Mouse (Mus musculus) CH12.LX (cell line): Measurements from ENCODE around the gene Gpr3. TPM values are rescaled to one million over a fixed set of nuclear protein-coding genes. Genes with fewer than 3 reads are reported as not detected.
A peak's percentile ranks its signal among the peaks of the same experiment; 100 is the strongest.

Source experiments
- DNase-seq: peaks from one replicate; pipeline ENCODE4 v3.0.0-alpha.2; 2013; ENCODE audit errors: extremely low read depth
- H3K27ac ChIP-seq: 2 replicates; pipeline ENCODE4 v1.5.1; 2012; ENCODE audit warnings: low read depth, mild to moderate bottlenecking, control low read depth, moderate library complexity; ENCODE audit not compliant: insufficient read depth
- H3K27me3 ChIP-seq: replicated peaks from 2 replicates; pipeline ENCODE3; 2012; ENCODE audit warnings: inconsistent platforms
- H3K36me3 ChIP-seq, 2 experiments: replicated peaks in 1 of 2; 2 replicates each; pipeline versions ENCODE3 to v1.6.1; 2012; ENCODE audit warnings: inconsistent platforms in 1 of 2, low read length in 1 of 2, mild to moderate bottlenecking in 1 of 2, mixed read lengths in 1 of 2, moderate library complexity in 1 of 2; ENCODE audit not compliant: control insufficient read depth in 1 of 2, insufficient read depth in 1 of 2
- H3K4me1 ChIP-seq, 2 experiments: 2 replicates each; pipeline ENCODE4 v1.6.1; 2012; ENCODE audit warnings: inconsistent platforms in 1 of 2, moderate library complexity in 1 of 2; ENCODE audit not compliant: insufficient read depth in 2 of 2, control insufficient read depth in 1 of 2
- H3K4me2 ChIP-seq: 2 replicates; pipeline ENCODE4 v1.6.1; 2012; ENCODE audit warnings: low read depth, mild to moderate bottlenecking, control low read depth; ENCODE audit not compliant: poor library complexity, insufficient read depth, severe bottlenecking
- H3K4me3 ChIP-seq, 3 experiments: fragments of 150-350 bp in 1 of 3; sonication (generic) in 1 of 3; replicated peaks in 1 of 3; 2 replicates each; pipeline versions ENCODE3 to v1.5.1; 2011 to 2012; ENCODE audit warnings: low read depth in 2 of 3, low read length in 2 of 3, mild to moderate bottlenecking in 2 of 3, moderate library complexity in 2 of 3, control low read depth in 1 of 3, improper control_type of control experiment in 1 of 3, inconsistent platforms in 1 of 3, mixed read lengths in 1 of 3; ENCODE audit not compliant: poor library complexity in 1 of 3
- H3K79me2 ChIP-seq: replicated peaks from 2 replicates; pipeline ENCODE4 v1.6.1; 2012; ENCODE audit warnings: mild to moderate bottlenecking, moderate library complexity; ENCODE audit not compliant: control insufficient read depth, poor library complexity, insufficient read depth, severe bottlenecking; ENCODE audit errors: extremely low read depth
- H3K9ac ChIP-seq: 2 replicates; pipeline ENCODE4 v1.6.1; 2012; ENCODE audit warnings: low read depth, mild to moderate bottlenecking, control low read depth, moderate library complexity; ENCODE audit not compliant: insufficient read depth
- H3K9me3 ChIP-seq: replicated peaks from 2 replicates; pipeline ENCODE3; 2012; ENCODE audit warnings: low read length, inconsistent platforms, mixed read lengths
- BHLHE40 ChIP-seq: IDR thresholded peaks from 2 replicates; pipeline ENCODE4 v1.6.1; 2011; ENCODE audit warnings: mild to moderate bottlenecking, low read depth, low read length, improper control_type of control experiment
- CHD1 ChIP-seq: IDR thresholded peaks from 2 replicates; pipeline ENCODE4 v1.6.1; 2012; ENCODE audit warnings: low read depth, low read length, improper control_type of control experiment, inconsistent platforms
- CHD2 ChIP-seq: IDR thresholded peaks from 2 replicates; pipeline ENCODE4 v1.6.1; 2011; ENCODE audit warnings: low read length, improper control_type of control experiment
- ELF1 ChIP-seq: IDR thresholded peaks from 2 replicates; pipeline ENCODE4 v1.6.1; 2014; ENCODE audit warnings: low read depth, mild to moderate bottlenecking, inconsistent platforms, low read length, improper control_type of control experiment
- EP300 ChIP-seq: IDR thresholded peaks from 2 replicates; pipeline ENCODE4 v1.6.1; 2011; ENCODE audit warnings: low read length, improper control_type of control experiment
- ETS1 ChIP-seq: conservative IDR thresholded peaks from 2 replicates; pipeline ENCODE4 v1.6.1; 2012; ENCODE audit warnings: low read depth, mild to moderate bottlenecking, inconsistent platforms, low read length, improper control_type of control experiment, moderate library complexity
- GABPA ChIP-seq: IDR thresholded peaks from 2 replicates; pipeline ENCODE4 v1.6.1; 2012; ENCODE audit warnings: low read depth, low read length, improper control_type of control experiment, inconsistent platforms; ENCODE audit not compliant: insufficient replicate concordance
- IRF4 ChIP-seq: IDR thresholded peaks from 2 replicates; pipeline ENCODE4 v1.6.1; 2014; ENCODE audit warnings: low read depth, mild to moderate bottlenecking, inconsistent platforms, low read length, improper control_type of control experiment
- JUN ChIP-seq: IDR thresholded peaks from 2 replicates; pipeline ENCODE4 v1.6.1; 2011; ENCODE audit warnings: low read depth, mild to moderate bottlenecking, low read length, improper control_type of control experiment, moderate library complexity; ENCODE audit not compliant: insufficient read depth
- MAFK ChIP-seq: IDR thresholded peaks from 2 replicates; pipeline ENCODE4 v1.6.1; 2011; ENCODE audit warnings: low read length, improper control_type of control experiment; ENCODE audit not compliant: insufficient replicate concordance
- MAX ChIP-seq: IDR thresholded peaks from 2 replicates; pipeline ENCODE4 v1.6.1; 2011; ENCODE audit warnings: low read length, improper control_type of control experiment
- MYC ChIP-seq: IDR thresholded peaks from 2 replicates; pipeline ENCODE4 v1.6.1; 2011; ENCODE audit warnings: low read depth, mild to moderate bottlenecking, improper control_type of control experiment, low read length
- NELFE ChIP-seq: IDR thresholded peaks from 2 replicates; pipeline ENCODE4 v1.6.1; 2011; ENCODE audit warnings: low read depth, low read length, improper control_type of control experiment
- PAX5 ChIP-seq: IDR thresholded peaks from 2 replicates; pipeline ENCODE4 v1.6.1; 2012; ENCODE audit warnings: low read length, inconsistent platforms, mixed read lengths
- POLR2A ChIP-seq: IDR thresholded peaks from 2 replicates; pipeline ENCODE4 v1.6.1; 2011; ENCODE audit warnings: low read depth, mild to moderate bottlenecking, improper control_type of control experiment, low read length
- POLR2AphosphoS2 ChIP-seq: IDR thresholded peaks from 2 replicates; pipeline ENCODE4 v1.6.1; 2011; ENCODE audit warnings: low read depth, low read length, improper control_type of control experiment
- RAD21 ChIP-seq: IDR thresholded peaks from 2 replicates; pipeline ENCODE4 v1.6.1; 2011; ENCODE audit warnings: low read depth, mild to moderate bottlenecking, low read length, improper control_type of control experiment, moderate library complexity
- SIN3A ChIP-seq: IDR thresholded peaks from 2 replicates; pipeline ENCODE4 v1.6.1; 2012; ENCODE audit warnings: low read length, improper control_type of control experiment, inconsistent platforms
- TBP ChIP-seq: conservative IDR thresholded peaks from 2 replicates; pipeline ENCODE4 v1.6.1; 2011; ENCODE audit warnings: low read depth, low read length, improper control_type of control experiment
- TCF12 ChIP-seq: IDR thresholded peaks from 2 replicates; pipeline ENCODE4 v1.6.1; 2014; ENCODE audit warnings: low read depth, mild to moderate bottlenecking, inconsistent platforms, low read length, improper control_type of control experiment
- UBTF ChIP-seq: IDR thresholded peaks from 2 replicates; pipeline ENCODE4 v1.6.1; 2012; ENCODE audit warnings: low read depth, mild to moderate bottlenecking, inconsistent platforms, low read length, improper control_type of control experiment, moderate library complexity
- USF1 ChIP-seq: IDR thresholded peaks from 2 replicates; pipeline ENCODE4 v1.6.1; 2014; ENCODE audit warnings: low read depth, mild to moderate bottlenecking, inconsistent platforms, low read length, improper control_type of control experiment
- USF2 ChIP-seq: conservative IDR thresholded peaks from 2 replicates; pipeline ENCODE4 v1.6.1; 2011; ENCODE audit warnings: low read depth, low read length, improper control_type of control experiment
- ZC3H11A ChIP-seq: IDR thresholded peaks from 2 replicates; pipeline ENCODE4 v1.6.1; 2012; ENCODE audit warnings: low read depth, mild to moderate bottlenecking, inconsistent platforms, low read length, improper control_type of control experiment
- ZKSCAN1 ChIP-seq: IDR thresholded peaks from 2 replicates; pipeline ENCODE4 v1.6.1; 2012; ENCODE audit warnings: low read depth, inconsistent platforms, low read length, improper control_type of control experiment, borderline replicate concordance
- ZMIZ1 ChIP-seq: IDR thresholded peaks from 2 replicates; pipeline ENCODE4 v1.6.1; 2012; ENCODE audit warnings: low read depth, mild to moderate bottlenecking, inconsistent platforms, low read length, improper control_type of control experiment
- dilution Hi-C: fragments of 300-500 bp; cut with MboI; formaldehyde crosslinking; loops from 2 replicates; pipeline ENCODE4 v1.14.3; 2020; ENCODE audit warnings: low sequenced_read_pairs; ENCODE audit not compliant: extremely low pct_unique_long_range_greater_than_20kb, extremely low pct_ligation_motif_present
- in situ Hi-C: fragments of 300-500 bp; cut with MboI; formaldehyde crosslinking; loops from 3 replicates; pipeline ENCODE4 v1.14.3; 2019; ENCODE audit warnings: low sequenced_read_pairs, low pct_ligation_motif_present, low pct_unique_long_range_greater_than_20kb, mixed read lengths
- polyA plus RNA-seq: library from polyadenylated mRNA; unstranded; fragments of >175 nt; gene quantifications from 2 replicates; pipeline ENCODE4 v1.2.1, GENCODE M21; 2012; ENCODE audit warnings: low read depth; ENCODE audit not compliant: insufficient read length
- total RNA-seq, 2 experiments: library from RNA; depleted of rRNA; stranded (reverse); fragments of 300-350 nt in 1 of 2; fragments of >200 nt in 1 of 2; gene quantifications; 2 replicates each; pipeline ENCODE4 v1.2.3; 2012 to 2014

Gpr3 gene
- total and polyA plus RNA-seq, 3 experiments = 0.11 to 0.13 TPM; not detected in 1

DNA sequence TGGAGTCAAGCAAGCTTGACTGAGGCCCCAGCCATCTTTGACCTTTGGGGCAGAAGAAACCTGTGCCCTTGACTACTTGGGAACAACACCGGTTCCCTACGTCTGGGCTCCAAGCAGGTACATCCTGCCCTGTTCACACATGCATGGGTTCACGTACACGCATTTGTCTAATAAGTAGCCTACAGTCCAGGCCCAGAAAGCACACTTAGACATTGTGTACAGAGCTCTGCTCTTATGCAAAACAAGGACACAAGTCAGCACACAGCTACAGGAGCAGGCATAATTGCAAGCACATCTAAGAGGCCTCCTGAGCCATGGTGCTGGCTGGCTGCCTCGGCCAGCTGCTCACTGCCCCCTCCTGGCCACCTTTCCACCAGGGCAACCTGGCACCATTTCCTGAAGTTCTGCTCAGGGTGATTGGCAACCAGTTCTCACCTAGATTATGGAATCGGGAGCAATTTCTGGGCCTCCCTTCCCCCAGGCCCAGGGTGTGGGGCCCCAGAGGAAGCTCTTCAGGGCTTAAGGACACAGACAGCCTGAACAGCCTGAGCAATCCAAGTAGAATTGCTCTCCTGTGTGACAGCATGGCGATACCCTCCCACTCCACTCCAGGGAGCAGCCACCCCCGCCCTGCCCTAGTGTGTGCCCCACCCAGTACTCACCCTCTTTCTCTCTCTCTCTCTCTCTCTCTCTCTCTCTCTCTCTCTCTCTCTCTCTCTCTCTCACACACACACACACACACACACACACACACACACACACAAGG is 11.1 kb downstream of the Gpr3 start (continued):
- TF ChIP-seq UBTF (no peak), USF1 (no peak), TCF12 (no peak), IRF4 (peak; percentile 42; the same call in 1 of the 2 replicates), MAX (no peak), PAX5 (no peak), ETS1 (no peak), RAD21 (peak; percentile 78), MYC (no peak), ZKSCAN1 (no peak), SIN3A (no peak), BHLHE40 (0 out of 2 replicates have a peak, but pooled peaks have one; percentile 16), GABPA (no peak), POLR2AphosphoS2 (peak; percentile 59; the same call in 1 of the 2 replicates), TBP (no peak)

DNA sequence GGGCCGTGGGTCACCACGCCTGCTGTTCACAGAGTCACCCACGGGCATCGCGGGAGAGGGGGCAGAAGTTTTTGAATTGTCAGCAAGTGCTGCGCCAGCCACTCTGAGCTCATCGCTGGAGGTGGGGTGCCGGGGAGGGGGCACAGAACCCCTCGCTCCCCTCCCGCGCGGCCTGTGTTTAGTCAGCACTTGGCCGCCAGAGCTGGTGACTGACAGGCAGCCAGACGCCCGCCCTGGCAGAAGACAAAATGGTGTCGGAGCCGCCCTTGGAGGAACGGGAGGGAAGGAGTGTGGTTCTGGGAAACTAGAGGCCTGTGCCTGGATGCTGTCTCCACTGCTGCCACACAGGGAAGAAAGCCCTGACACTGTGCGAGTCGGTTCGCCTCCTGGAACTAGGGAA is 12.0 kb downstream of the Gpr3 start:
- H3K4me3 ChIP-seq = no peak overlapping the region
- H3K9ac ChIP-seq = no peak overlapping the region
- peaks cover 22 to 48% of the 10 kb centered on the region in 2 experiments for H3K36me3 ChIP-seq

More for the DNA sequence above, 12.0 kb downstream of the Gpr3 start:
- dilution Hi-C loops = no loop called here
- H3K27ac ChIP-seq = no peak overlapping the region
- peaks cover 0 to 57% of the 10 kb centered on the region in 2 experiments; a peak in 2 of 4 replicates for H3K4me1 ChIP-seq
- H3K9me3 ChIP-seq = no peaks in the 10 kb centered on the region
- no peaks in the 10 kb centered on the region for H3K79me2 ChIP-seq
- H3K4me2 ChIP-seq = no peak overlapping the region
- TF ChIP-seq USF2 (no peak), RAD21 (no peak), TBP (no peak), NELFE (no peak), ZMIZ1 (no peak), ELF1 (no peak), MAX (no peak), EP300 (no peak), UBTF (no peak), POLR2A (no peak), MAFK (no peak), JUN (no peak), BHLHE40 (no peak), POLR2AphosphoS2 (no peak), SIN3A (no peak), CHD1 (no peak), CHD2 (no peak), ZC3H11A (no peak)
- no peaks in the 10 kb centered on the region for H3K27me3 ChIP-seq
- in situ Hi-C loops = loop anchor here (10.0 kb wide), 1 partner anchor 186 kb away; the partner anchor contains the start of gene Ahdc1
- no peak for DNase-seq
